Mouse (Mus musculus): ENCODE results near the gene Isg15.

GRCm38 (mm10) chr4:156219936-156220335 lies 19.3 kb upstream of the Isg15 start:
- TF ChIP-seq CTCF (IDR thresholded peaks at IDR 0.05; ENCODE audit: borderline replicate concordance, insufficient read depth, low read depth, low read length) (no peak), POLR2A (IDR thresholded peaks at IDR 0.05; ENCODE audit: borderline replicate concordance, insufficient read depth, low read length) (no peak)
